Mouse (Mus musculus) testis, adult 10 weeks (tissue): ENCODE measurements around the gene Scn8a. TPM values are rescaled to one million over a fixed set of nuclear protein-coding genes. Genes with fewer than 3 reads are reported as not detected.

Experiments
- polyA plus RNA-seq: library from polyadenylated mRNA; stranded (reverse); fragments of 350-450 nt; fragmentation: Illumina TruSeq; extraction: RNeasy Lipid Tissue Mini Kit (QIAGEN cat#74804); gene quantifications from one replicate; pipeline ENCODE4 v1.2.3, GENCODE M21; 2014; ENCODE audit warnings: low read depth, low replicate concordance

Scn8a gene
- 4.8 TPM for polyA plus RNA-seq

GRCm38 (mm10) chr15:100869558-100869957, at the start of gene Scn8a:
Scn8a (plus strand) TSS chr15:100869858.

GRCm38 (mm10) chr15:101047194-101047555, 177.5 kb downstream of the Scn8a start, which contains the start of gene Gm47841:
Gm47841 (minus strand) TSS chr15:101047397.

GRCm38 (mm10) chr15:101077813-101078730, 208.4 kb downstream of the Scn8a start, which contains the start of gene Fignl2:
Fignl2 (minus strand) TSS chr15:101078567.

Other genes starting within 250 kb of the Scn8a start
- gene Smagp, start 232.9 kb upstream of the Scn8a start, polyA plus RNA-seq: not detected
- 10.4 TPM for gene Bin2, start 200.3 kb upstream of the Scn8a start, polyA plus RNA-seq
- gene Cela1, start 181.9 kb upstream of the Scn8a start, polyA plus RNA-seq: not detected
- 0.36 TPM for gene Galnt6, start 140.5 kb upstream of the Scn8a start, polyA plus RNA-seq
- 14.5 TPM for gene Slc4a8, start 108.1 kb upstream of the Scn8a start, polyA plus RNA-seq
- not detected for gene Gm47841, start 177.5 kb downstream of the Scn8a start, polyA plus RNA-seq
- 0.10 TPM for gene Fignl2, start 208.7 kb downstream of the Scn8a start, polyA plus RNA-seq
- not detected for gene Ankrd33, start 245.9 kb downstream of the Scn8a start, polyA plus RNA-seq